Mouse (Mus musculus) right cerebral cortex, postnatal 25 days (tissue): Measurements from ENCODE around the gene Psma6.
"Not testable (repeated sequence)": the region's sequence is repeated elsewhere in the genome, so short reads cannot be mapped to it uniquely, and the experiment has no call there.

Experiments
- DNase-seq: peaks from one replicate; pipeline ENCODE4 v3.0.0; 2022

Psma6 gene

GRCm38 (mm10) chr12:55392733-55393577, 8.9 kb downstream of the Psma6 start:
- DNase-seq: no peak

GRCm38 (mm10) chr12:55395601-55396000, 11.6 kb downstream of the Psma6 start:
- not testable (repeated sequence) for DNase-seq

- DNase-seq: no peak
These were observed 12.5 kb downstream of the Psma6 start for GRCm38 (mm10) chr12:55396536-55396935.

- no peak for DNase-seq
These were observed 13.7 kb downstream of the Psma6 start for GRCm38 (mm10) chr12:55397544-55398239.

- DNase-seq: peak; percentile 88
These were observed 14.5 kb downstream of the Psma6 start for GRCm38 (mm10) chr12:55398240-55399127.

GRCm38 (mm10) chr12:55399128-55399677, 15.2 kb downstream of the Psma6 start:
- no peak for DNase-seq

GRCm38 (mm10) chr12:55407888-55408287, 23.9 kb downstream of the Psma6 start:
- DNase-seq: no peak

- no peak for DNase-seq
These were observed 31.2 kb downstream of the Psma6 start for GRCm38 (mm10) chr12:55415255-55415654.

GRCm38 (mm10) chr12:55415762-55416161, 31.7 kb downstream of the Psma6 start:
- DNase-seq: no peak

- no peak for DNase-seq
These were observed 36.2 kb downstream of the Psma6 start for GRCm38 (mm10) chr12:55420220-55420619.

- no peak for DNase-seq
These were observed 38.0 kb downstream of the Psma6 start for GRCm38 (mm10) chr12:55422057-55422456.

GRCm38 (mm10) chr12:55426300-55426699, 42.3 kb downstream of the Psma6 start:
- no peak for DNase-seq

- DNase-seq: no peak
These were observed 45.2 kb downstream of the Psma6 start for GRCm38 (mm10) chr12:55429201-55429600.

GRCm38 (mm10) chr12:55429956-55430355, 45.9 kb downstream of the Psma6 start:
- no peak for DNase-seq

GRCm38 (mm10) chr12:55432284-55432919, 48.4 kb downstream of the Psma6 start:
- no peak for DNase-seq

GRCm38 (mm10) chr12:55432920-55433284, 48.9 kb downstream of the Psma6 start:
- DNase-seq: no peak

GRCm38 (mm10) chr12:55433802-55434435, 49.9 kb downstream of the Psma6 start:
- DNase-seq: no peak

- DNase-seq: no peak
These were observed 51.1 kb downstream of the Psma6 start for GRCm38 (mm10) chr12:55435080-55435479.

GRCm38 (mm10) chr12:55437122-55437826, 53.3 kb downstream of the Psma6 start:
- no peak for DNase-seq

GRCm38 (mm10) chr12:55438058-55438457, 54.0 kb downstream of the Psma6 start:
- no peak for DNase-seq

- no peak for DNase-seq
These were observed 54.7 kb downstream of the Psma6 start for GRCm38 (mm10) chr12:55438611-55439137.
